Mouse (Mus musculus) CD8-positive naive resting alpha-beta T cell, adult 2 months (primary cell): ENCODE data around the gene Zdhhc21.

Experiments used
- DNase-seq, 2 experiments: peaks; one replicate each; pipeline ENCODE4 v3.0.0; 2022; ENCODE audit warnings: low read depth in 2 of 2, low spot score in 2 of 2

Gene Zdhhc21

DNA sequence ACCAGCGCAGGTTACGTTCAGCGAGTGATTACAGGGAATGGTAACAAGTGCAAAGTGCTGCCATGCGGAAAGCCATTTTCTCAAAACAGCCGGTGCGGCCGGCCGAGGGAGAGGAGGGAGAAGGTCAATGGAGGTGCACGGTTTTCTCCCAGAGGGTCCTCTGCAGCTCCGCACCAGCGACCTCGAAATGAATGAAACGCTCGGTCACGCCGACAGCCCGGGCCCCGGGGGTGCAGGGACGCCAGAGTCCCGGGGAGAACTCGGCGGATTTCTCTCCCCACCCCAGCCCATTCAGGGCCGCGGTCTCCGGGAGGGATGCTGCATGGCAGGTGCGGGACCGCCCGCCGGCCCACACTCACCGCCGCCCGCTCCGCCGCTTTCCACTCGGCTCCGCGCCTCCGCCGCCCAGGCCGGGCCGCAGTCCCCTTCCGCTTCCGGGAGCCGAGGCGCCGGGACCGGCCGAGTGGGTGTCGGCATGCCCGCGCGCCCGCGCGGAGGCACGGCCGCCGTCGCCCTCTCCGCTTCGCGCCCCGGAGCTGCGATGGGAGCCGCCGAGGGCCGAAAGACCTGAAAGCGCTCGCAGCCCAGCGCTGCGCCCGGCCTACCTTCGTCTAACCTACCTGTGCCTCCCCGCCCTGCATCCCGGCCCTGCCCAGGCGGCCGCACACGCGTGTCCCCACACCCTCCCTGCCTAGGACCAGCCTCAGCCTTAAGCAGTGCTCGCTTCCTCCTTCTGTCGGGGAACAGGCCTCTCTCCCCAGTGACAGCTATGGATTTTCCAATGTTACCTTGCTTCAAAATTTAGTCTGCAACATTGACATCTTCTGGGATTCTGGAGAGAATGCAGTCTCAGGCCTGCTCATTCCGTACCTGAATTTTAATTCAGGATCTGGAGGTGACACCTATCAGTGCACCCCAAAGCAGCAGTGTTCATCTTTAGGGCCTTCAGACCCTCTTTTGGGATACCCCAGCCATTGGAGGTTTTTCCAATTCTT, at the start of gene Zdhhc21:
TSS of gene Zdhhc21 (minus strand) at position 828 of the 995 bp plus-strand sequence.
- peak; percentile 48 to 54 for DNase-seq

DNA sequence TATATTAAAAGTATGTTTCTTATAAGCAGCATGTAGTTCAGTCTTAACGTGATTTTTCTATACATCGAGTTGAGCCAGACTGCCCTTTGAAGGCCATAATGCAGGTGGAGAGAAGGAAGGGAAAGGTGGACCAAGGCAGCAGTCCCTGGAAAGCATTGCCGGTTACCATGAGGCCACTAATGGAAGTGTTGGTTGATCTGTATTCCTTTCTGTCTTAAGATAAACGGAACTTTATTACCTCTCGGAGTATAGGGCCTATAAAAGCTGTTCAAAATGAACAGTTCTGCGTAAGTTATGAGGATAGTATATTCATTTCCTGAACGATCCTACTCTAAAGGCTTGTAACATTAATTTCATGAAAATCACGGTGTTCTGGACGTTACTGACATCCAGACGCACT, 35.5 kb upstream of the Zdhhc21 start:
- DNase-seq = no peak

DNA sequence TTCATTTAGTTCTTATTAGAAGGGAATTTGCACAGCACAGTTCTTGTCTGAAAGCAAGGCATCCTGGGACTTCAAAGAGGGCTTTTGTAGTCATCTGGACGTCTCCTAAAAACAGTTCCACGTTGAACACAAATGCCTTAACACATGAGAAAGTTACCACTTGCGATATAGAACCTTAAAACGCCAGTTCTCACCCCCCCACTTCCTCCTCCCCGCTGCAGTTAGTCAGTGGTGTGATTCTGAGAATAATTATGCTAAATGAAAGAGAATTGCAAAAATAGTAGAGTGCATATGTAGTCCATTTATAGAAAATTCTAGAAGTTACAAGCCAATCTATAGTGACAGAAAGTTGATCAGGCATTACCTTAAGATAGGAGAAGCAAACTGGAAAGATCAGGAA, 32.5 kb upstream of the Zdhhc21 start:
- DNase-seq = no peak

DNA sequence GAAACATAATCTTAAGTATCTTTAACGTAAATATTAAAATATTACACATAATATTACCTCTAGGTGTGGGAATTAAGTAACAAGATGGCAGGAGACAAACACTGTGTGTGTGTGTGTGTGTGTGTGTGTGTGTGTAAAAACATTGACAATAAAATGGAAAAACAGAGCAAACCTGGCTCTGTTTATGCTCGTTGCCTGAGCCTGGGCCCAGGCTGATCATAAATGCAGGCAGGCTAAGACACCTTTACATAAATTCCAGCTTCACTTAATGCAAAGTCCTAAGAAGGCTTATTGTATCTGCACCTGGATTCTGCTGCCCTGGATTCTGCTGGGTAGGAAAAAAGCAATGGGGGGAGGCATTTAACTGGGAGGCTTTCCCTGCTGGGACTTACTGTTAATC, 31.8 kb upstream of the Zdhhc21 start:
- no peak for DNase-seq

DNA sequence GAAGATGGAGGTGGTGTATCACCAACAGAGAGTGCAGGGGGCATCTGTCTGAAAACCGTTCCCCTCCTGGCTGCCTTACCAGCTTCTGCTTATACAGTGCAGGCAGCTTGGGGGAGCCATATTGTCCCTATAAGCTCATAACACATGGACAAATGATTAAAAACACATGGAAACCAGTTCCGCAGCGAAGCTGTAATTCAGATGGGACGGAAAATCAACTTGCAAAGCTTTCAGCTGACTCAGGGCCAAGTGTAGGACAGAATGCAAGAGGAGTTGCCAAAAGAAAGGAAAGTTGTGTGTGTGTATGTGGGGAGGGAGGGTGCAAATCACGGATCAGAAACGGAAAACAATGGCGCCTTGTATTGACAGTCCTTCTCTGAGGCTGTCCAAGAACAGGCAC, 31.3 kb upstream of the Zdhhc21 start:
- no peak for DNase-seq

DNA sequence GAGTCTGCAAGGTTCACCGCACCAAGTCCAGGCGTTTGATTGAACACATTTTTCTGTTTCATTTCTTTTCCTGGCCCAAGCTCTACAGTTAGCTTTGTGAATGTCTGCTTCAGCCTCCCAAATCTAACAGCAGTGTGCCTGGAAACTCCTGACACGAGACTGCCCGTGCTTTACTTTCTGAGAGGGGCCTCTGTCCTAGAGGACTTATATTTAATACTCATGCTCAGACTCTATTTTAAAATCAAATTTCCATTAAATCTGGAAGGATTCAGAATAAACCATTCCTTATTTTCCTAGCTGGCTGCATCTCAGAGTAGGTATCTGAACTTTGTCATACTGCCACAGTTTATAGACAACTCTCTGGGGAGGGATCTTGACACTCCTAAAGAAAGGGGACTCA, 30.8 kb upstream of the Zdhhc21 start:
- no peak for DNase-seq

DNA sequence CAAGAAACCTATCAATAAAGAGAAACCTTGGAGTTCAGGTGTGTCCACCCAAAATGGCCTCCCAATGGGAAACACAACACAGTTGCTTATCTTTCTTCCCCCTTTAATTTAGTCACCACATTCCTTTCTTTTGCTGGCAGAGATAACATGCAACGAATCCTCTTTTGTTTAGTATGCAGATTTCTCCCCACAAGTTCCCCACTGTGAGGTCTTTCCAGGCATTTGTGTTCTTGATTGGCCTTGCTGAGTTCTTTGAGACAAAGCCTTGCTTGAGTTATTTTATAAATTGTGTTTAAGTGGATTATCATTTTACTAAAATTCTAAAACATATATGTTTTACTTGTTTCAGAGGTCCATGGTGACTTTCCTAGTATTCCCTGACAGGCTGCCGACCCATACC, 26.4 kb upstream of the Zdhhc21 start:
- DNase-seq = no peak

DNA sequence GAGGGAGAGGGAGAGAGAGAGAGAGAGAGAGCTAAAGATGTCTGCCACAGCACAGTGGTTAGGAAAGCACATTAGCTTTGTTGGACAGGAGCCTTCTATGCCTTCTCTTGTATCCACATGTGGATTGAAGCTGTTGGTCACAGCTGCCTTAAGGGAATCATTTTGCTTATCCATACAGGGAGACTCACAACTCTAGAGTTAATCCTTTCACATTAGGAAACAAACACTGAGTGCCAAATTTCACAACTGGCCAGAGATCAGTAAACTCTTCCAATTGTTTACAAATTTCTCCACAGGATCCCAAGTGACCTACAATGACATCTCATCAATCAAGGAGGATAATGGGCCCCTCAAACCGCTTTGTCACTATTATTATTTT, 25.8 kb upstream of the Zdhhc21 start:
- DNase-seq = no peak

DNA sequence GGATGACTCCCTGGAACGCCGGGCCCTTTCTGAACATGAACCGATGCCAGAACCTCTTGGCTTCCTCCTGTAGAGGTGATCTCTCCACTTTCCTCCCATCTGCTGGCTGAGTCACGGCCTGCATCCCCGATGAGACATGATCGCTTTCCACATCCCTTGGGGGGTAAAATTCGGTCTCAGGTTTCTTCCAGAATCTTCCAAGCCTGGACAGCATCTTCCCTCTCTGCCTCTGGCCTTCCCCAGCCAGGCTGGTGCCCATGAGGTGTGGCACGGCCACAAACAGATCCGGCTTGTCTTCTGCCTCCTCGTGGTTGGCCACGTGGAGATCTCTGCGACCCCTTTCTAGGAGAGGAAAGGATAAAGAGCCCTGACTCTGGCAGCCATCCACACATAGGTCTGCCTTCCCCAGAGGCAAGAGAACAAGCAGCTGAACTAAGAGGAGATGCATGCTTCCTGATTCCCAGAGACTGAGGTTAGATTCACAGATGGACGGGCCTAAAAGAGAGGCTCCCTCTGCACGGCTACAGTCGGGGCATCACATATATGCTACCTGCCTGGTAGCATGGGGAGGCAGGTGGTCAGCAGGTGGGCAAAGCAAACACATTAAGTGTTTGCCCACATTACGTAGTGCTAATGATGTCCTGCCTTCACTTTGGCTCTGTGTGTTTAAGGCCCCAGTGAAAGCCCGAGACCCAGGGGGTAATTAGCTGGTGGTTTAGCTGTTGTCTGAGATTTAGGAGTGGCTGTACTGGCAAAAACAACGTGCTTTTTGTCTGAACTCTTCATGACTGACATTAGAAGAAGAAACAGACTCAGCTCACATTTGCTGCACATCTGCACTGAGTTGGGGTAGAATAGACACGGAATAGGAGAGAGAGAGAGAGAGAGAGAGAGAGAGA, 25.1 kb upstream of the Zdhhc21 start, which contains the start of gene Cer1:
TSS of gene Cer1 (minus strand) at position 513 of the 899 bp plus-strand sequence.
- no peak for DNase-seq

DNA sequence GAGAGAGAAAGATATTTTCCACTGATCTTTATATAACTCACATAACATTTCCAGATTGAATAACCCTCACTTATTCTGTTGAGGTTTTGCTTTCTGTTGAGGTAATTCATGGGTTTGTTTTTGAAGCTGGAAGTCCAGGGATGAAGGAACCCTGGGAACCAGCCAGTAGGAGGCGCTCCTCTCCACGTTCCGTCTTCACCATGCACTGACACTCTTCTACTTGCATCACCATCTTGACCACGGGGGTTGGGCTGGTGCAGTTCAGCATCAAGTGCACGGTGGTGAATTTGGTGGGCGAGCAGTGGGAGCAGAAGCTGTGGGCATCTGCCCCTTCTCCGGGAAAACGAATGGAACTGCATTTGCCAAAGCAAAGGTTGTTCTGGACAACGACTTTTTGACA, 22.7 kb upstream of the Zdhhc21 start:
- no peak for DNase-seq

DNA sequence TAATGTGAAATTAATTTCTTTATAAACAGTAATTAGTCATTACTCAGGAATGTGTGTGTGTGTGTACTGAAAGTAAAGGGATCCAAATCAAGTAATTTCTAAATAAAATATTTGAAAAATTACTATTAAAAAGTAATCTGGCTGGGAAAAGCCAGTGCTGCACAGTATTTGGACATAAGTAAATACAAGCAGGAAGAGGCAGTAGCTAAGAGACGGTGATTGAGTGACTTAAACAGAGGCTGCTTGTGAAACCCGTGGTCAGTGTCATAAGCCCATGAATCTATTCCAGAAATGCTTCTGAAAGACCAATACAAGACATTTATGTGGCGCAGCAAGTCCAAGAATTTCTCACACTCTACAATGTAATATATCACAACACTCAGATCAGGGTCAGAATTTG, 21.6 kb upstream of the Zdhhc21 start:
- DNase-seq = no peak

DNA sequence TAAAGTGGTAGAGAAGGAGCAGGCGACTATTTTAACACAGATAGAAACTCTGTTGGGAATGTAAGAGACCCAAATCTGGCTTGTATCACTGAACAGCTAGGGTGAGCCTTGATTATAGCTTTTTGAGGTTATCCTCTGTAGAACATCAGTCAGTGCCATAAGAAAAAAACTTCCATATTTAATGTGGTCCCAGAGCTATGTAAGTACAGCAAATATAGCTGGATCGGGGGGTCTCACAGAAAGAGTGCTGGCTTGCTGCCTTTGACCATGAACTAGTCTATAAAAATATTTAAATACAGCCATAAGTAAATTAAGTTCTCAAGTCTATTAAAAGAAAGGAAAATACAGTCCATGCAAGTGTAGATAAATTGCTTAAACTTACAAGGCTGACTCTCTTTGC, 20.5 kb upstream of the Zdhhc21 start:
- DNase-seq = no peak

DNA sequence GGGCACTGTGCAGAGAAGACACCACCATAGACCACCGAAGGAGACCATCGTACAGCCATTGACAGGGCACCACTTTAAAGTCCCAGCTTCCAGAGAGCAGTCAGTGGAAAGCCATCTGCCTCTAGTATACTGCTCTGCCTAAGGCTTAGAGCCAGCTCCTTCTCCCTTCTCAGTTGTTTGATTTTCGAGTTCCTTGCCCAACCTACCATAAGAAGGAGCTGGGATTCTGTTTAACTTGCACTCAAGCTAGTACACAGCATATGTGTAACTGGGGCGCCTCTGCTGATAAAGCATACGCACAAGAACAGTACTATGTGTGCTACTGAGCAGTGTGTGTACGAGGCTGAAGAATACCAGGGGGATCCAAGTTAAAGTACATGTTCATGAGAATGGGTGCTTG, 19.4 kb upstream of the Zdhhc21 start:
- DNase-seq = no peak

DNA sequence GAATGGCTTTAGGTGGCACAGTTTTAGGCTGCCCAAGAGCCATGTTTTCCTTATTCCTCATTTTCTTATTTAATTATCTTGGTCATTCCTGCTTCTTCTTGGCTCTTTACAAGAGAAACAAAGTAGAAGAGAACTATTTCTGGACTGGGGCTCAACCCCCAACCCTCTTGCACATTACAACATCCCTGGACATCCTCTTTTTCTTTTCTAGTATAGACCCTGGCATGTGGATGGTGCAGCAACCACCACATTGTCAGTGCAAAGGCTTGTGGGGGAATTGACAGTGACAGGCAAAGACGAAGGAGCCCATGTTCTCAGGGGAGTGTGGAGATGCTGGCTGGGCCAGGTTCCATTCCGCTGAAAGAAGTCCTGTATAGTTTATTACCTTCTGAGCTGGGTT, 16.9 kb upstream of the Zdhhc21 start:
- no peak for DNase-seq

DNA sequence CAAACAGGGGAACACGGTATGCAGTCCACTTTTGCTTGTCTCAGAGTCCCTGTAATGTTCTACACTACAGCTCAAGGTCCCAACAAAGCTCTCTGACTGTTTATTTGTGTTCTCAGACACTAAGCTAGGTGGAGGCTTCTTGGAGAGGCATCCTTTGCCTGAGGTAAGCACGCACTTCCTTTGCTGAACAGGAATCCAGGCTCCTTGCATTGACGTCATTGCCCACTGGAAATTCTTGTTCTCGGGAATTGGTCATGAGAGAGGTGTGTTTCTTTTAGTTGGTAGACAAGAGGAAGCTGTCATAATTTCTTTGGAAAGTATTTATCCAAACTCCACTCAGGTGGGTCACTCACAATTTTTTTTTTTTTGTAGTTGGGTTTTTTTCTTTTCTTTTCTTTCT, 15.8 kb upstream of the Zdhhc21 start:
- no peak for DNase-seq

DNA sequence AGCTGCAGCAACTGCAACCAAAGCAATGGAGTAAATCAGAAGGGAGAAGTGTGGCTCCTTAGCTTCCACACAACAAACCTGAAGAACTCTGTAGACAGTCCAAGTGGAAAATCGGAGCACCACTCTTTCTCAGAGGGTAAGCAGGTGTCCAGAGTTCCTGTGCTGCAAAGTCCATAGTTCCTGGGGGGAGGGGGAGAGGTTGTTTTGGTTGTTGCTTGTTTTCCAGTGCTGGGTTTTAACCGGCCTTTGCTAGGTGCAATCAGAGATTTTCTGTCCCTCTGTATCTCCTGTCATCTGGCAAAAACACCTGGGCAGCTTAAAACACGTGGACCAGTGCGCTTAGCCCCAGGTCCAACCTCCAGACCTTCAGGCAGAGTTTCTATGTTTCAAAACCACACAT, 15.0 kb upstream of the Zdhhc21 start:
- DNase-seq = no peak

DNA sequence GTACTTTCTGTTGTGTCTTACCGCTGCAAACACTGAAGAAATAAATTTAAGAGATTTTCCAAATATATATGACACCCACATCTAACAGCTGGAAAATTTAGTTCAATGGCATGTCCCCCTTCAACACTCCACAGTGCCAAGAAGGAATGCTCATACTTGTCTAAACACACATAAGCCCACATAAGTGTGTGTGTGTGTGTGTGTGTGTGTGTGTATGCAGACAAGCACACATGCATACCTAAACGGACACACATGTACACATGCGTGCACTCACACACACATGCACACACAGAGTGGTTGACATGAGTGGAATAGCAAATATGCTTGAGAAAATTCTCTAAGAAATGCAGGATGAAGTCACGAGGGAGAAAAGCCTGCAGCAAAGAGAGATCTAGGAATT, 12.8 kb upstream of the Zdhhc21 start:
- DNase-seq = no peak

DNA sequence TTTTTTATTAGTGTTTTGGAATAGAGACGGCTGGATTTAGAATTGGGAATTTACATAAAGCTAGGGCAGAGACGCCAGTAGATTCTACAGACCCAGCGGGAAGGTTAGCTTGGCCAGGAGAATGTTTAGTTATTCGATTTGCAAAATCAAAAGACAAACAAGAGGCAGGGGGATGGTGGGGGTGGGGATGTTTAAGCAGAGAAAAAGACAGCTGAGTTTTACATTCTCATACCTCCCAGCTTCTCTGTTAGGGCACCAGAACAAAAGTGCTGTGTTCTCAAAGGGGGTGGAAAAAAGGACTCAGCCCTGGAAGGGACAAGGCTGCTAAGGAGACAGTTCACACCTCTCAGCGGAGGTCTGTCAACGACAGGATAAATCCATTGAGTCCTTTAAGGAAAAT, 12.4 kb upstream of the Zdhhc21 start:
- no peak for DNase-seq

DNA sequence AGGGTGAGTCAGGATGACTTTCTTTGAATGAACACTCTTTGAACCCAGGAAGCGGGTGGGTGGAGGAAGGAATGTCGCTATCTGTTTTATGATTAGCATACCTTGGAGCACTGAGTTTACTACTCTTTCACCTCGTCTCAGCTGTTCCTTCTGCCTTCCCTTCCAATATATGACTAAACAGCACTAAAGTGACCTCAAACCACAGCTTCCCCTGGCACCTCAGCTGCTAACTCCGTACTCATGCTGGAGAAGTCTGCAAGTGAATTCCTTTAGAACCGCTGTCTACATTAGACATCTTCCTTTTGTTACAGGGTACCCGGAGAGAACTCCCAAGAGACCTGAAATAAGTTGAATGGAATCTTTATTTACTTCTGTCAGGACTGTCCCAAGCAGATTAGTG, 11.2 kb upstream of the Zdhhc21 start:
- DNase-seq = no peak

DNA sequence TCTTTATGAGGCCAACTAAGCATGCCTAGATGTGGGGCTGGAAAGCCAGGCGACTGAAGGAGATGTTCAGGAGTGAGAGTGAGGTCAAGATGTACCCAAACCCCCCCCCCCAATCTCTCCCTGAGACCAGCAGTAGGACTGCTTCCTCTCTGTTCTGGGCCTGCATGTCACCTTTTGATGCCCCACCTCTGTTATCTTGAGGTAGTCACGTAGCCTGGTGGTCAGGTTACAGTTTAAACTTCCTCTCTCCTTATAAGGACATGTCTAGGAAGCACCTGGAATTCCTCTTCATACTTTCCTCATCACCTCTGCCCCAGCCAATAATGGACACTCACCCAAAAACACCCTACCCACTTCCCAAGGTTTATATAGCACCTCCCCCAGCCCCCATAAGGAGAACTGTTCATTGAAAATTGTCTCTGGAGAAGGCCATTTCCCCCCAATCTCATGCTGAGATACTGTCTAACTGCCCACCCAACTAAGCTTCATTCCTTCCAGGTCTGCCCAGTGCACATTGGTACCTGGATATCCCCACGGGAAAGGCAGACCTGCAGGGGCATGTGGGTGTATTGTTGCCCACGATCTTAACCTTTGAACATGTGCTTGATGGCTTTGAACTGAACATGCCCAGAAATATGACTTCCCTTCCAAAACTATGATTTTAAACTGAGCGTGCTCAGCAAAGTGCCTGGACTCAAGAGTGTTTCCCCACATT, 8.1 kb upstream of the Zdhhc21 start:
- DNase-seq = no peak

DNA sequence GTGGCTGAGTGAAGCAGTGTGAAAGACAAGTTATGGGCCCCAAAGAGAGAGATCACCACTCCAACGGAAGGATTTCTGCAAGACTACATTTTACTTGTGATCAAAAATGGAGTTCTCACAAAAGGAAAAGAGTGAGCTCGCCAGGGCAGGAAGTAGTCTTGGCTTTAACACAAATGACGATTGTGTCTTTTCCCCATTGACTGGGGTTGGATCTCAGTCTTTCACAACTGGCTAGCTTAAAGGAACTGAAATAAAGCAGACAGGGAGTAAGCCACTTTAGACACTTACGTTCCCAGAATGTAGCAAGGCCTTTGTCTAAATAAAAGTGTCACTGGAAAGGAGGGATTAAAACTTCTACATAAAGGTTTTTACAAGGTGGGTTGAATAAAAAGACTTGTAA, 7.4 kb upstream of the Zdhhc21 start:
- DNase-seq = no peak
